Mouse (Mus musculus): ENCODE data around the gene Fhl2. TPM values are rescaled to one million over a fixed set of nuclear protein-coding genes. Genes with fewer than 3 reads are reported as not detected.

Fhl2 gene
- polyA plus RNA-seq, 1 experiment from 2014 or later: 58.4 TPM

GRCm38 (mm10) chr1:43110556-43110955 lies 86.2 kb downstream of the Fhl2 start:
- Histone ChIP-seq H3K27ac (ENCODE audit: low read length) (no peak overlapping the region), H3K9ac (ENCODE audit: low read depth, low read length) (no peak overlapping the region), H3K4me2 (ENCODE audit: low read depth, low read length) (no peak overlapping the region), H3K9me3 (ENCODE audit: control insufficient read depth, low read length) (no peaks in the 10 kb centered on the region), H3K4me3 (ENCODE audit: low read length) (no peak overlapping the region), H3K36me3 (ENCODE audit: control insufficient read depth, insufficient read depth, low read length) (peaks cover 10% of the 10 kb centered on the region), H3K4me1 (ENCODE audit: control insufficient read depth, insufficient read depth, low read length) (no peaks in the 10 kb centered on the region), H3K27me3 (replicated peaks; ENCODE audit: control insufficient read depth, insufficient read depth, low read length) (no peaks in the 10 kb centered on the region)
- ATAC-seq: peak; percentile 38; the same call in 1 of the 2 replicates
- 49% methylated on average over 4 of the region's 4 CpGs for WGBS

GRCm38 (mm10) chr1:43108729-43109128 lies 88.1 kb downstream of the Fhl2 start:
- Histone ChIP-seq H3K4me2 (ENCODE audit: low read depth, low read length) (no peak overlapping the region), H3K36me3 (ENCODE audit: control insufficient read depth, insufficient read depth, low read length) (peaks cover 3% of the 10 kb centered on the region; the same call in 1 of the 2 replicates), H3K27ac (ENCODE audit: low read length) (no peak overlapping the region), H3K4me3 (ENCODE audit: low read length) (no peak overlapping the region), H3K27me3 (replicated peaks; ENCODE audit: control insufficient read depth, insufficient read depth, low read length) (no peaks in the 10 kb centered on the region), H3K9me3 (ENCODE audit: control insufficient read depth, low read length) (no peaks in the 10 kb centered on the region), H3K9ac (ENCODE audit: low read depth, low read length) (no peak overlapping the region), H3K4me1 (ENCODE audit: control insufficient read depth, insufficient read depth, low read length) (no peaks in the 10 kb centered on the region)
- WGBS: 76% methylated on average over 2 of the region's 2 CpGs
- ATAC-seq: no peak

- Histone ChIP-seq H3K36me3 (ENCODE audit: control insufficient read depth, insufficient read depth, low read length) (no peaks in the 10 kb centered on the region), H3K27ac (ENCODE audit: low read length) (peak within 1 kb of the TSS; percentile 100), H3K4me2 (ENCODE audit: low read depth, low read length) (peak within 1 kb of the TSS; percentile 75), H3K9ac (ENCODE audit: low read depth, low read length) (peak within 1 kb of the TSS; percentile 82), H3K9me3 (ENCODE audit: control insufficient read depth, low read length) (no peaks in the 10 kb centered on the region), H3K4me3 (ENCODE audit: low read length) (peak within 1 kb of the TSS; percentile 68), H3K27me3 (replicated peaks; ENCODE audit: control insufficient read depth, insufficient read depth, low read length) (no peaks in the 10 kb centered on the region), H3K4me1 (ENCODE audit: control insufficient read depth, insufficient read depth, low read length) (peaks cover 4% of the 10 kb centered on the region)
- WGBS: 1% methylated on average over 57 of the region's 57 CpGs
- ATAC-seq: peak; percentile 96
Observed at GRCm38 (mm10) chr1:43098031-43098984, 98.5 kb downstream of the Fhl2 start, which contains the start of the genes Tgfbrap1 and AI597479. Gene Tgfbrap1, minus strand, starts transcription at chr1:43098637. Gene AI597479, plus strand, starts transcription at chr1:43098710.

- 91% methylated on average over 2 of the region's 2 CpGs for WGBS
- H3K9ac ChIP-seq (ENCODE audit: low read depth, low read length): no peak overlapping the region
- no peak overlapping the region for H3K27ac ChIP-seq (ENCODE audit: low read length)
- H3K36me3 ChIP-seq (ENCODE audit: control insufficient read depth, insufficient read depth, low read length): no peaks in the 10 kb centered on the region
- no peaks in the 10 kb centered on the region for H3K27me3 ChIP-seq (replicated peaks; ENCODE audit: control insufficient read depth, insufficient read depth, low read length)
- peaks cover 9% of the 10 kb centered on the region for H3K4me1 ChIP-seq (ENCODE audit: control insufficient read depth, insufficient read depth, low read length)
- no peak overlapping the region for H3K4me3 ChIP-seq (ENCODE audit: low read length)
- H3K9me3 ChIP-seq (ENCODE audit: control insufficient read depth, low read length): no peaks in the 10 kb centered on the region
- no peak overlapping the region for H3K4me2 ChIP-seq (ENCODE audit: low read depth, low read length)
- no peak for ATAC-seq
Observed at GRCm38 (mm10) chr1:43094206-43094605, 102.6 kb downstream of the Fhl2 start.

- peak overlapping the region; percentile 95 for H3K9ac ChIP-seq (ENCODE audit: low read depth, low read length)
- peak; percentile 94 for ATAC-seq
- H3K36me3 ChIP-seq (ENCODE audit: control insufficient read depth, insufficient read depth, low read length): no peaks in the 10 kb centered on the region
- H3K4me2 ChIP-seq (ENCODE audit: low read depth, low read length): peak overlapping the region; percentile 88
- peak overlapping the region; percentile 83 for H3K4me3 ChIP-seq (ENCODE audit: low read length)
- WGBS: under 1% methylated on average over 102 of the region's 102 CpGs
- H3K4me1 ChIP-seq (ENCODE audit: control insufficient read depth, insufficient read depth, low read length): peaks cover 9% of the 10 kb centered on the region
- H3K27ac ChIP-seq (ENCODE audit: low read length): peak overlapping the region; percentile 83
- no peaks in the 10 kb centered on the region for H3K27me3 ChIP-seq (replicated peaks; ENCODE audit: control insufficient read depth, insufficient read depth, low read length)
- H3K9me3 ChIP-seq (ENCODE audit: control insufficient read depth, low read length): no peaks in the 10 kb centered on the region
Observed at GRCm38 (mm10) chr1:43092056-43093015, 104.4 kb downstream of the Fhl2 start.

- Histone ChIP-seq H3K4me2 (ENCODE audit: low read depth, low read length) (peak overlapping the region; percentile 88), H3K27ac (ENCODE audit: low read length) (no peak overlapping the region), H3K4me1 (ENCODE audit: control insufficient read depth, insufficient read depth, low read length) (peaks cover 9% of the 10 kb centered on the region), H3K9ac (ENCODE audit: low read depth, low read length) (peak overlapping the region; percentile 95), H3K27me3 (replicated peaks; ENCODE audit: control insufficient read depth, insufficient read depth, low read length) (no peaks in the 10 kb centered on the region), H3K4me3 (ENCODE audit: low read length) (peak overlapping the region; percentile 83), H3K9me3 (ENCODE audit: control insufficient read depth, low read length) (no peaks in the 10 kb centered on the region), H3K36me3 (ENCODE audit: control insufficient read depth, insufficient read depth, low read length) (no peaks in the 10 kb centered on the region)
- ATAC-seq: peak; percentile 9
- 43% methylated on average over 13 of the region's 13 CpGs for WGBS
Observed at GRCm38 (mm10) chr1:43091306-43092055, 105.3 kb downstream of the Fhl2 start.

GRCm38 (mm10) chr1:43090418-43090817 lies 106.4 kb downstream of the Fhl2 start:
- 73% methylated on average over 1 of the region's 1 CpGs for WGBS
- no peak for ATAC-seq
- Histone ChIP-seq H3K4me1 (ENCODE audit: control insufficient read depth, insufficient read depth, low read length) (peaks cover 9% of the 10 kb centered on the region), H3K9me3 (ENCODE audit: control insufficient read depth, low read length) (no peaks in the 10 kb centered on the region), H3K4me3 (ENCODE audit: low read length) (no peak overlapping the region), H3K36me3 (ENCODE audit: control insufficient read depth, insufficient read depth, low read length) (no peaks in the 10 kb centered on the region; the same call in 1 of the 2 replicates), H3K9ac (ENCODE audit: low read depth, low read length) (no peak overlapping the region), H3K27ac (ENCODE audit: low read length) (no peak overlapping the region), H3K27me3 (replicated peaks; ENCODE audit: control insufficient read depth, insufficient read depth, low read length) (no peaks in the 10 kb centered on the region), H3K4me2 (ENCODE audit: low read depth, low read length) (no peak overlapping the region)

GRCm38 (mm10) chr1:43082946-43083345 lies 113.8 kb downstream of the Fhl2 start:
- no peaks in the 10 kb centered on the region; the same call in 1 of the 2 replicates for H3K36me3 ChIP-seq (ENCODE audit: control insufficient read depth, insufficient read depth, low read length)
- H3K4me1 ChIP-seq (ENCODE audit: control insufficient read depth, insufficient read depth, low read length): no peaks in the 10 kb centered on the region; the same call in 1 of the 2 replicates
- no peaks in the 10 kb centered on the region for H3K9me3 ChIP-seq (ENCODE audit: control insufficient read depth, low read length)
- no peak overlapping the region for H3K4me2 ChIP-seq (ENCODE audit: low read depth, low read length)
- WGBS: 83% methylated on average over 5 of the region's 5 CpGs
- no peak for ATAC-seq
- no peaks in the 10 kb centered on the region for H3K27me3 ChIP-seq (replicated peaks; ENCODE audit: control insufficient read depth, insufficient read depth, low read length)
- no peak overlapping the region for H3K9ac ChIP-seq (ENCODE audit: low read depth, low read length)
- no peak overlapping the region for H3K27ac ChIP-seq (ENCODE audit: low read length)
- no peak overlapping the region for H3K4me3 ChIP-seq (ENCODE audit: low read length)
